Mouse (Mus musculus) neutrophil, adult 5-6 weeks (primary cell): ENCODE results near the gene Prkra. TPM values are rescaled to one million over a fixed set of nuclear protein-coding genes. Genes with fewer than 3 reads are reported as not detected.
"Not testable (repeated sequence)": the region's sequence is repeated elsewhere in the genome, so short reads cannot be mapped to it uniquely, and the experiment has no call there.

Experiments used
- ATAC-seq: fragments of 151-379, 151-347 bp; 2 replicates; pipeline ENCODE4 v1.8.0; 2017; ENCODE audit warnings: mild to moderate bottlenecking, moderate TSS enrichment; ENCODE audit not compliant: insufficient number of reproducible peaks, poor library complexity, low FRiP score, severe bottlenecking; ENCODE audit errors: extremely low read depth
- total RNA-seq: library from RNA; stranded (forward); fragments of 200-1000 nt; gene quantifications from 2 replicates; pipeline ENCODE4 v1.2.3, GENCODE M21; 2017

The Prkra gene
- total RNA-seq, 1 experiment from 2014 or later = 3.1 TPM

- ATAC-seq = no peak
Observed at GRCm38 (mm10) chr2:76659419-76659818, 11.6 kb upstream of the Prkra start.

GRCm38 (mm10) chr2:76658551-76658950 lies 10.7 kb upstream of the Prkra start:
- no peak for ATAC-seq

GRCm38 (mm10) chr2:76655982-76656381 lies 8.2 kb upstream of the Prkra start:
- no peak for ATAC-seq

- ATAC-seq = no peak
Observed at GRCm38 (mm10) chr2:76655444-76655843, 7.6 kb upstream of the Prkra start.

GRCm38 (mm10) chr2:76654646-76655045 lies 6.8 kb upstream of the Prkra start:
- no peak for ATAC-seq

GRCm38 (mm10) chr2:76653070-76653469 lies 5.3 kb upstream of the Prkra start:
- ATAC-seq = no peak

GRCm38 (mm10) chr2:76648666-76649141 lies 889 bp upstream of the Prkra start:
- no peak for ATAC-seq

- ATAC-seq = peak; percentile 13; the same call in 1 of the 2 replicates
Observed at GRCm38 (mm10) chr2:76647441-76647869, 360 bp downstream of the Prkra start.

GRCm38 (mm10) chr2:76643801-76644200 lies 4.0 kb downstream of the Prkra start:
- ATAC-seq = no peak

- no peak for ATAC-seq
Observed at GRCm38 (mm10) chr2:76639637-76640036, 8.2 kb downstream of the Prkra start.

GRCm38 (mm10) chr2:76631600-76631999 lies 16.2 kb downstream of the Prkra start:
- no peak for ATAC-seq

- ATAC-seq = no peak
Observed at GRCm38 (mm10) chr2:76630293-76630692, 17.5 kb downstream of the Prkra start.

- ATAC-seq = not testable (repeated sequence)
Observed at GRCm38 (mm10) chr2:76622316-76622715, 25.5 kb downstream of the Prkra start.

- no peak for ATAC-seq
Observed at GRCm38 (mm10) chr2:76621724-76622123, 26.1 kb downstream of the Prkra start.

- no peak for ATAC-seq
Observed at GRCm38 (mm10) chr2:76620188-76620587, 27.6 kb downstream of the Prkra start.

- ATAC-seq = no peak
Observed at GRCm38 (mm10) chr2:76618078-76618477, 29.7 kb downstream of the Prkra start.

- ATAC-seq = no peak
Observed at GRCm38 (mm10) chr2:76611996-76612395, 35.8 kb downstream of the Prkra start.

GRCm38 (mm10) chr2:76610326-76611104 lies 37.3 kb downstream of the Prkra start:
- no peak for ATAC-seq

- ATAC-seq = no peak
Observed at GRCm38 (mm10) chr2:76606704-76607103, 41.1 kb downstream of the Prkra start.

GRCm38 (mm10) chr2:76602256-76602655 lies 45.6 kb downstream of the Prkra start:
- ATAC-seq = no peak

- no peak for ATAC-seq
Observed at GRCm38 (mm10) chr2:76599214-76599613, 48.6 kb downstream of the Prkra start.
